In genomic region chr8:92853188-92853983, GRCm38 (mm10) we compare ENCODE assay signal across 10 mouse cellular contexts. TPM values are rescaled to one million over a fixed set of nuclear protein-coding genes. Genes with fewer than 3 reads are reported as not detected.
DNase-seq lines count a peak whose midpoint lies in the region; ATAC-seq lines count a peak whose summit lies in the region.
"Had no signal": no experiment of that assay in that cellular context is flagged by ENCODE, and none has a peak within 500 bp of the region (broad histone marks: within the 10 kb centered on the region; RNA-seq: fewer than 3 reads in every experiment).

No protein-coding gene starts in this region.

- peak; percentile 72 for ATAC-seq in common myeloid progenitor, adult 5-6 weeks (replicated peaks; ENCODE audit: low read depth, poor library complexity, severe bottlenecking)
- peak; percentile 64 for ATAC-seq in megakaryocyte, adult 5-6 weeks (ENCODE audit: poor library complexity, severe bottlenecking)
- ATAC-seq: inflammation-experienced regulatory T-cells, adult 6 months had no signal

- DNase-seq in embryo, embryonic 9.5 days (ENCODE audit: extremely low spot score), result peak; percentile 7
- no peak for DNase-seq in embryo, embryonic 10.5 days (ENCODE audit: low spot score)
- DNase-seq in layer of hippocampus, adult 9-11 months, result peak; percentile 63
- DNase-seq in layer of hippocampus, postnatal 36 days, result no peak
- no peak for DNase-seq in thymus, postnatal 14 days
- no peak for DNase-seq in retina, embryonic 14.5 days (ENCODE audit: low spot score)
- DNase-seq: thymus, adult 2 months had no signal

RNA-seq across cellular contexts. Expression of gene Lpcat2, which starts 1.8 kb away (rescaled TPM):
- total RNA-seq in layer of hippocampus, postnatal 36 days (2021), result 1 to 10 TPM; 8.8 to 9.5 TPM
- total RNA-seq in common myeloid progenitor, adult 5-6 weeks (2017), result 15.2 and 16.8 TPM in 2 replicates
- total RNA-seq in megakaryocyte, adult 5-6 weeks (2015), result 37.9 and 43.7 TPM in 2 replicates
- 32.1 and 39.6 TPM in 2 replicates for total RNA-seq in megakaryocyte, adult 5-6 weeks (2017)

RNA-seq across cellular contexts. Expression of gene Mmp2, which starts 26.3 kb away (rescaled TPM):
- total RNA-seq in layer of hippocampus, postnatal 36 days (2021), result 1 to 10 TPM; 4.1 to 5.5 TPM
- 2.3 and 4.9 TPM in 2 replicates for total RNA-seq in common myeloid progenitor, adult 5-6 weeks (2017)
- total RNA-seq in megakaryocyte, adult 5-6 weeks (2015), result not detected in 2 replicates
- total RNA-seq in megakaryocyte, adult 5-6 weeks (2017), result not detected in 2 replicates

RNA-seq across cellular contexts. Expression of gene Capns2, which starts 47.8 kb away (rescaled TPM):
- total RNA-seq in layer of hippocampus, postnatal 36 days (2021), result 1 to 10 TPM; 1.2 to 2.3 TPM
- 1.4 and 1.9 TPM in 2 replicates for total RNA-seq in common myeloid progenitor, adult 5-6 weeks (2017)
- total RNA-seq in megakaryocyte, adult 5-6 weeks (2015), result 1.1 and 1.6 TPM in 2 replicates
- 1.5 and 2.0 TPM in 2 replicates for total RNA-seq in megakaryocyte, adult 5-6 weeks (2017)

Comparison
In these comparisons a context has a peak if more than half of its experiments do, and no peak if none do; other contexts are left out.
1. DNase-seq: peak in embryo, embryonic 9.5 days (single experiment) and layer of hippocampus, adult 9-11 months (single experiment); none in embryo, embryonic 10.5 days (single experiment), layer of hippocampus, postnatal 36 days (0 of 2), thymus, postnatal 14 days (single experiment) and retina, embryonic 14.5 days (single experiment).